Mouse (Mus musculus) urinary bladder, postnatal 4 days (tissue): Measurements from ENCODE around the gene Sarnp.
A peak's percentile ranks its signal among the peaks of the same experiment; 100 is the strongest.

Source experiments
- DNase-seq, 2 experiments: peaks; one replicate each; pipeline ENCODE4 v3.0.0; 2021 to 2022; ENCODE audit warnings: low spot score in 2 of 2

Sarnp gene

DNA sequence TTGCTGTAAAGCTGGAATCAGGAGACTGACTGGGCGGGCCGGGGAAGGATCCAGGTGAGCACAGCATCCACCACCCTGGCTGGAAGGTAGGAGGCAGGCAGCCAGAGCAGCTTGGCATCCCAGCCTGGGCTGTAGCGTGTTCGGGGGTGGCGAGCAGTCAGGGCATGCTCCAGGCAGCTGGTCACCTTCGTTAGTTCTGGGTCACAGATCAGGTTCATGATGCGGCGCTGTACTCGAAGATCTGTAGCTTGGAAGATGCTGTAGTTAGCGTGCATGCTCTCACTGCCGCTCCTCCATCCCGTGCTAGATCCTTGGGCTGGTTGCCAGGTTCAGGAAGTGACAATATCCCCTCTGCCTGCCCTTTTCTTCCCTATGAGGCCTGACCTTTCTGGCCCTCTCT, 96.6 kb downstream of the Sarnp start:
- DNase-seq, result no peak

DNA sequence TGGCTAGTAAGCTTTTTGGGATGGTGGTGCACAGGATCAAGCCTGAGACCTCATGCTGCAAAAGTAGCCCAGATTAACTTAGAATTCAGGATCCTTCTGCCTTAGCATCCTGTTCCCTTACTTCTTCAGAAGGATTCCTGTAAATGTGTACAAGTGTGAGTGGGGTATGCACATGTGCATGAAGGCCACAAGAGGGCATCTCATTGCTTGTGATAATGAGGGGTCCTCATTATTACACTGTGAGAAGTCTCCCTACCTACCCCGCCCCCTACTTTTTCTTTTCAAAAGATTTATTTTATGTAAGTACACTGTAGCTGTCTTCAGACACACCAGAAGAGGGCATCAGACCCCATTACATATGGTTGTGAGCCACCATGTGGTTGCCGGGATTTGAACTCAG, 98.4 kb downstream of the Sarnp start:
- DNase-seq, result no peak

DNA sequence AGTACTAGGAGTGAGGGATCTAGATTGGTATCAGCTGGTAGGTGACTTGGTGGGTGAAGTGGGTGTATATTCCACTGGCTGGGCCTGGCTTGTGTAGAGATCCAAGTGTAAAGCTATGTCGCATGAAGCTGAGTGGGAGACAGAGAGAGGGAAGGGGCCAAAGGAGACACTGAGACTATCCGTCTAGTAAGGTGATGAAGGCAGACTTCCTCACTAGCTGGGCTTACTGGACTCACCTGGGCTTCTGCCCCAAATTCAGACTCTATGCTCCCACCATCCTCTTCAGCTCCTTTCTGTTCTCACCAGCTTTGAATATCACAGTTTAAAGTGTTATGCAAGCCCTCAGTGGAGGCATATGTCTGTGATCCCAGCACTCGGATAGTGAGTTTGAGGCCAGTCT, 99.5 kb downstream of the Sarnp start:
- no peak for DNase-seq

DNA sequence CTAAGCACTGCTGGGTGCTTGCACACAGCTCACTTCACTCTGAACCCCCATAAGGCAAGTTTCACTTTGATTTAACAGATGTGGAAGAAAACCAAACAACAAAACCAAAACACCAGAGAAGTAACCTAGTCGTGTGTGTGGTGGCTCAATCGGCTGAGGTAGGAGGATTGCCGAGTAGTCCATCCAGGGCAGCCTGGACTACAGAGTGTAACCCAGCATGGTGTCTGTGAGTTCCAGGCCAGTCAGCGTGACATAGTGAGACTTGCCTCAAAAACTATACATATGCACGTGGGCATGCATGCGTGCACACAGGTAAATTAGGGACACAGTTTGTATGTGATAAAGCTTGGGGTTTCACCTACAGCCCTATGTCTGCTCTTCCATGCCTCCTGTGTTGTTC, 100.3 kb downstream of the Sarnp start:
- DNase-seq, result no peak

DNA sequence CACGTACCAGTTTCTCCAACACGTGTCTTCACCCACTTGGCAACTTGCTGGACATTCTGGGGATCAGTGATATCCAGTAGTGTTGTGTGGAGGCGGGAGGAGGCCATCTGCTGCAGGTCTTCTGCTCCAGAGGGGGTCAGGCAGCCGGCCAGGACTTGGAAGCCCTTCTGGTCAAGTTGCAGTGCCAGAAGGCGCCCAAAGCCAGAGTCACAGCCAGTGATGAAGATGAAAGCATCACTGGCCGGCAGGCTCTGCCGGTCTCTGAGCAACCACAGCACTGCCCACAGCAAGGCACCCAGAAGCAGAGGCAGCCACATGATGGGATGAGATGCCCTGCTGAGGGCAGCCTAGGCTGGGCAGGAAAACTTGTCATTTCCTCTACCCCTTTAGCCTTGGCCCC, 101.1 kb downstream of the Sarnp start:
- DNase-seq, result no peak

DNA sequence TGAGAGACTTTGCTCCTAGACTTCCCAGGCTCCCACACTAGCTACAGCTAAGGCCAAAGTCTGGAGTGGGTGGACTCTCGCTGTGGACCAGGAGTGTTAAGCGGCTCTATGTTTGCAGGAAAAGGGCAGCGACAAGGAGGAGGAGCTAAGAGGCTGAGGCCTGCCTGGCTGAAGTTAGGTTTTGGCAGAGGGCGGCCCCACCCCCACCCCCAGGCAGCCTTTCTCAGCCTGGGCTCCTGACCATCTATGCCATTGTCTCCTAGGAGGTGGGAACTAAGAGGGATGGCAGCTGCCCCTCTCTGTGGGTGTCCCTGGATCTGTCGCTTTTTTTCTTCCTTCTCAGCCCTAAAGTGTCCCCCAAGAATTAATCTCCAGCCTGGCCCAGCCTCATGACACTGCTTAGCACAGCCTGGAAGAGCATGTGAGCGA, 102.1 kb downstream of the Sarnp start:
- no peak for DNase-seq

DNA sequence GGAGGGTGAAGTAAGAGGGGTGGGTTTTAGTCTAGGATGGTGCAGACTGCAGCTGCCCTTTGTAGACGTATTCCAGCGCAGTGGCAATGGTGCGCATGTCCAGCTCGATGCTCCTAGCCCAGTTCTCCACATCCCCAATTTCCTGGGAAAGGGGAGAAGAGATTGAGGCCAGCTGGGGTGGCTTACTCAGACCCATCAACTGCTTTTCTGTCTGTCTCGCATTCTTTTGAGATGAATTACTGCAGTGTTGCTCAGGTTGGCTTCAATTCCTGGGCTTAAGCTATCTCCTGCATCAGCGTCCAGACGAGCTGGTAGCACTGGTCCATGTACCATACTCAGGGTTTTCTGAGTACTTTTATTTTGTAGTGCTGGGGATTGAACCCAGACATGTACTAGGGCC, 102.8 kb downstream of the Sarnp start:
- no peak for DNase-seq

DNA sequence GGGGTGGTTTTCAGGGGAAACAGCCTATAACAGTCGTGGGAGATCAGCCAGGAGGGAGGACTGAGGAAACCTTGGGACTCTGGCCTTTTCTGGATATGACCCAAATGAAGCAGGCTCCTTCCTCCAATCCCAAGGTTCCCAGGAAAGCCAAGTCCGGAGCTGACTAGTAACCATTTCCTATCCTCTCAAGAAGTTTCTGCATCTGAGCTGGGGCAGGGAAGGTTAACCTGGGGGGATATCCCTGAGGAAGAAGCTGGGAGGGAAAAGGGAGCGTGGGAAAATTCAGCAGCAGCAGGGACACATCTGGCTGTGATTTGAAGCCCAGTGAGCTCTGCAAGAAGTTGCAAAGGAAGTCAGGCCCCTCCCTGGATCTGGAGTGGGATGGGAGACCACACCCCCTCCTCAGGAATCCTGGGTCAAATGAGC, 103.6 kb downstream of the Sarnp start:
- peak in 1 of 2 experiments; percentile 57 for DNase-seq

DNA sequence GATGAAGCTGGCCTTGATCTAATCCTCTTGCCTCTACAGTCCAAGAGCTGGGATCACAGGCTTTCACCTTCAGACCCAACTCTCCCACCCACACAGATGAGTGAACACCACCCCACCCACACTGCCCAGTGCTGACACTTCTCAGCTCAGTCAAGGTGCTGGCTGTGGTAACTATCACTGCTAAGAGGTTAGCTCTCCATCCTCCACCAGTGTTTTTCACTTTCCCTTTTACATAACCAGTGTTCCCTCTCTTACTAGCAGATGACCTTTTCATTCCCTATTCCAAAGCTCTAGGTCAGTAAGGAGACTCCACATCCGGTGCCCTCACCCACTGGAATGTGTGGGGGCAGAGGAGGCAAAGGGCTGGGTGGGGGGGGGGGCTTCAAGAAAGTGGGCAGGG, 104.1 kb downstream of the Sarnp start:
- no peak for DNase-seq

DNA sequence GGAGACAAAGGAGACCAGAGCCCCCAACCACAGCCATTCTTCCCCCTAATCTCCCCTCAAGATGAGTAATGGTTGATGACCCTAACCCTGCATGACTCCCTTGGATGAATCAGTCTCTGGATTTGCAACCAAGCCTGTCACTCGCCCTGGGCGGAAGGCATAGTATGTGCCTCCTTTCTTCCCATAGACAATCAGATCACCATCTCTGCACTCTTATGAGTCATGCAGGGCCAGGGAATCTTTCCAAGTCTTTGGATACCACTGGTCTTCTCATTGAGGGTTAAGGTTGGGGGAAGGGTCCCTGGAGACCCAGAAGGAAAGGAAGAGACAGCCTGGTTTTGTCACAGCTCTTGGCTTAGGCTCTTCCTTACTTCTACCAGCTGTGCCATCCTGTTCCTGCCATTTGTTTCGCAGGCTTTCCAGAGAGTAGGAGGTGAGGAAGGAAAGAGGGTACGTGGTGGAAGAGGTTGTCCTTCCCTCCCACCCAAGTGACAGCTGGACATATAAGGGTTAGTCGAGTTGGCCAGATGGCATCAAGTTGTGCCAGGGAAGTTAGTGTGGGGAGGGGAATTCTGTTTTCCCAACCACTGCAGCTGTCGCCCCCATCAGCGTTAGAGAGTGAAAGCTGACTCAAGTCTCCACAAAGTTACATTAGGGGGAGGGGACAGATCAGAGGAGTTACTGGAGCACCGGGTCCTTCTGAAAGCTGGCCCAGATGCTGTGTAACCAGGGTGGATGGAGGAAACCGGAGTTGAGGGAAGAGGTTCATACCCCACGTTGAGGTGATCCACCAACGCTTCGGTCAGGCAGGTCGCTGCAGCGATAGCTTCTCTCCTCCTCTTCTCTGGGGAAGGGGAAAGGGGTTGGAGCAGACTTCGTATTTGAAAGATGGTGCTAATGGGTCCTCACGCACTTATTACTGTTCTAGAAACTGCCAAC, 105.0 kb downstream of the Sarnp start:
- no peak for DNase-seq

DNA sequence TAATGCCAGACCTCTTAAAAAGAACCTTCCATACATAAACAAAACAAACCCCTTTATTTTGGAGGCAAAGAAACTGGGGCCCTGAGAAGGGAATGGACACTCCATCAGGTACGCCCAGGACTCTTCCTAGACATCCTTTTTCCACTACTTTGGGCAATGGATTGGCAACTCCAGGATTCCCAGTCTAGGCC, 105.6 kb downstream of the Sarnp start, which contains the start of gene Rdh5:
TSS of gene Rdh5 (minus strand) at position 67 of the 191 bp plus-strand sequence.
- DNase-seq, result no peak

DNA sequence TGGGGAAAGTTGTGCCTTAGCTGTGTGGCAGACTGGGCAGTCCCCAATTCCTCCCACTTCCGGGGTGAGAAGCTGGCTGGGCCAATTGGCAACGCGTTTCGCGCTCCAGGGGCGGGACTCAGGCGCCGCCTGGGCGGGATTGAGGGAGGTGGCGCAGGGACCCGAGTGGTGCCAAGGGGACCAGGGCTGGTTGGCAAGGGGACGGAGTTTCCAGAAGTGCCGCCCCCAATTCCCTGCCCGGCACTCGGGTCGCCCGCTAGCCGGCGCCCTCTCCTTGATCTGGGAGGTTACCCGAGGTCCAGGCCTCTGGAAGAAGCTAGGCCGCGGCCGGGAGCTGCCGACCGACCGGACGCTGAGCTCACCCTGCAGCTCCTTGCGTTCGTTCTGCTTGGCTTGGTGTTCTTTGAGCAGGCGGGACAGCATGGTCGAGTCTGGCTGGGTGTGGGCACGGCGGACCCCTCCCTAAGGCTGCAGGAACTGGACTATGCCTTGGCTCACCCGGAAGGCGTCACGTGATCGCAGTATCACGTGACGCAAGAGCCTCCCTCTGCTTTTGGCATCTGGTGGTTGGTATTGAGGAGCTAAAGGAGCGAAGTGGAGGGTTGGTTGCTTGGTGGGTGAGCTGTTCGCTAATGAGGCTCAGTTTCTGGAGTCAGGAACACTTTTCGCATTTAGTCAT, 106.0 kb downstream of the Sarnp start:
- peak; percentile 93 to 94 for DNase-seq

DNA sequence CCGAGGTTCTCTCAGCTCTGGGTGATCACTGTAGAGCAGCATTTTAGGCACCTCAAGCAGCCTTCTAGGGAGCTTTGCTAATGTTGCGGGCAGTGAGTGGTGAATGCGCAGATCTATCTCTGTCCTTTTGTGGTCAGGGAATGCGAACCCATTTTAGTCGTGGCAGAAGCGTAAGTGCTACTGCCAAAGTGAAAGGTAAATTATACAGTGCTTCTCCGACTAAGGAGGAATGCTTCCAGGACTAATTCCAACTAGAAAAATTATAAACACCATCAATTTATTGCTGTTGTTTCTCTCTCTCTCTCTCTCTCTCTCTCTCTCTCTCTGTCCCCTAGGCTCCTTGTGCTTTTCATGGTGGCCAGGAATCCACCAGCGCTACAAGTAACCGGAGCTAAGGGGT, 106.8 kb downstream of the Sarnp start, which contains the start of gene Bloc1s1:
TSS of gene Bloc1s1 (minus strand) at position 101 of the 400 bp plus-strand sequence.
- DNase-seq, result no peak
